Mouse (Mus musculus) spleen, postnatal 4 days (tissue): ENCODE measurements at regions not wholly inside any gene's neighbourhood (a gene's known extent, or its start where the extent isn't known, plus 50 kb on each side); places are given as distances from the start of the nearest gene placed in this dataset.
A peak's percentile ranks its signal among the peaks of the same experiment; 100 is the strongest.

Experiments used
- DNase-seq, 2 experiments: peaks; one replicate each; pipeline ENCODE4 v3.0.0; 2022; ENCODE audit warnings: low spot score in 2 of 2

DNA sequence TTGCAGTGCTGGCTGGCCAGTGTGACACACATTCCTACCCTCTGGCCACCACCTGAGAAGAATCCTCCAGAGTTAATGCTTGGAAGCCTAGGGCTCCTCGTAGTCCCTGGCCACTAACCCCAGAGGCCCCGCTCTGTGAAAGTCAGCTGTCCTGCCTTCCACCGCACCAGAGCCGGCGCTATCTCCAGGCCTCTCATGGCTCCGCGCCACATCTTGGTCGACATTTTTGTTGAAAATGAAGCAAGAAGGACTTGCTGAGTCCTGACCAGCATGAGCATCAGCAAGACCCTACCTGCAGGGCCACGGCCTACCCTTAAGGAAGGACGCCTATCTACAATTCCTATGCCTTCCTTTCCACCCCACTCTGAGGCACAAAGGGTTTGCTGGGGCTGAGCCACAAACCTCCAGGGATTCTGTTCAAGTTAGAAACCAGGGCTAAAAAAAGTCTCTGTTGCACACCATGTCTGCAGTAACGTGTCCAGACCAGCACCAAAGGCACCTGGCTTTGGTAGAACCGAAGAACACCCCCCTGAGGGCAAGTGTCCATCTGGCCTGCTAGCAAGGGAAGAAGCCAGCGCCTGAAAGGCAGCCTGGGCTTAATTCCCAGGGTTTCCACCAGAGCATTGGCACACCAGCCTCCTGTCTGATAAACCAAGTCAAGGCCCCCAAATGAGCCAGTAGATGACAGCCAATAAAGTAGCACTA, 97.5 kb upstream of the Spred2 start:
- DNase-seq: no peak

DNA sequence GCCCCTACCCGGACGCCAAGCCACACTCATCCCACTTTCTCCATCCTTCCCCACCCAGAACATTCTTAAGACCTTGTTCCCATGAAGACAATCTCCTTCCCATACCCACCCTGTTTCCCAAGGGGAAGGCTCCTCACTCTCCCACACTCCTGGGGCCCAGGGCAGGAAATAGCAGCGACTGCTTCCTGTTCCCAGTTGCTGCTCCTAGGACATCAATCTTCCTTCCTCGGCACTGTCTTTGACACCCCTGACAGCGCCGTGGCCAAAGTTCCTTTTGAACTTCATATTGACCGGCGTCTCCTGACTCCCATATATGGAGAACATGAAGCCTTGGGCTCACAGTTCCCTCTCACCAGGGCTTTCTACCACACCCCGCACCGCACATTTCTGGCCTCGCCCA, 96.2 kb upstream of the Spred2 start:
- DNase-seq: no peak

DNA sequence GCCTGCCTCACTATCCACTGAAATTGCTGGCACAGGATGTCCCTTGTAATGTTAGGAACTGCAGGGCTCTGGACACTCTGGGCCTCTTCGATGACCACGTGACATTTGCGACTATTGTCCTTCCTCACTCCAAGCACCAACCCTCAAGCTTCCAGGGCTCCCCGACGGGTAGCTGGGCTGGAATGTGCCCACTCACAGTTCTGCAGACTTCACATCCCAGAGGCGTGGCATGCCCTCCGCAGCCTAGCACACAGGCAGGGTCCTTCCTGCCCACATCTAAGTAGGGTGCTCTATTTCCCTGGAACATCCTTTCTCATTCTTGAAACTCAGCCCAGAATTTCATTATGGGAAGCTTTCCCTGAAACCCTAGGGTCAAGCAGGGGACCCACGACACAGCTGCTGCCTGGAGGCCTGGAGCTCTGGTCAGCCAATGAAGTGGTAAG, 95.2 kb upstream of the Spred2 start:
- DNase-seq: no peak

GRCm38 (mm10) chr11:19829564-19830279, 94.5 kb upstream of the Spred2 start:
- DNase-seq: no peak

- DNase-seq: peak; percentile 51 to 88
Measured at GRCm38 (mm10) chr11:19830280-19831062, 93.7 kb upstream of the Spred2 start.

DNA sequence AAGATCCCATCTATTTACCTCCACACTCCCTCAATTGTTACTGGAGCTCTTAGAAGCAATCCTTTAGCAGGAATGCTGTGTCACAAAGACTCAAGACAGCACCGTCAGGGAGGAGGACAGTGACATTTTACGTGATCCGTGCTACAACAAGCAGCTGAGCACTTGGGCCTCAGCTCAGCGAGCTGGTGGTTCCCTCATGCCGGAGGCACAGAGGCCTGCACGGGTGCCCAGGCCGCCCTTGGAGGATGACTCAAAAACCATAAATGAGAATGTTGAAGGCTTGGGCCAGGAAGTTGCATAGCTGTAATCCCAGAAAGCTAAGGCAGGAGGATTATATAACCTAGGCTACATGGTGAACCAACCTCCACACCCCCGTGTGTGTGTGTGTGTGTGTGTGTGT, 89.6 kb upstream of the Spred2 start:
- DNase-seq: no peak

DNA sequence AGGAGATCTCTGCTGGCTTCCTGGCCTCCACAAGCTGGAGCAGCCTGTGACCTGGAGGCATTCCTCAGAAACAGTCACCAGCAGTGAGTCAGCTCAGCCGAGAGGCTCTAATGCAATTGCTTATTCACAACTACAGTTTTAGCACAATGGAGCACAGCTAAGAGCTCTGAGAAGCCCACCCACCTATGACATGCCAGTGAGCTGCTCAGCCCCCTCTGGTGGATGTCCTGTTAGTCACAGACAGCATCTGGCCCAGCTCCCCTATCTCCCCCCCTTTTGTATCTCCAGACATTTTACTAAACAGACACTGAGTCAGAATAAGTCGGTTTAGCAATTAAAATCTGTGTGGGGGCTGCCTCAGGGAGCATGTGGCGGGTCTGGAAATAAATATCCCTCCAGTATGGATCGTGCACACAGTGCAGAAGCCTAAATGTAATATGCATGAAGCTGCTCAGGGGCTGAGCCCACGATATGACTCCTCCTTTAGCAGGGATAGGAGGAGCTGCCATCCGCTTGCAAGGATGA, 88.9 kb upstream of the Spred2 start:
- DNase-seq: no peak

GRCm38 (mm10) chr11:19838932-19839331, 85.2 kb upstream of the Spred2 start:
- no peak for DNase-seq

DNA sequence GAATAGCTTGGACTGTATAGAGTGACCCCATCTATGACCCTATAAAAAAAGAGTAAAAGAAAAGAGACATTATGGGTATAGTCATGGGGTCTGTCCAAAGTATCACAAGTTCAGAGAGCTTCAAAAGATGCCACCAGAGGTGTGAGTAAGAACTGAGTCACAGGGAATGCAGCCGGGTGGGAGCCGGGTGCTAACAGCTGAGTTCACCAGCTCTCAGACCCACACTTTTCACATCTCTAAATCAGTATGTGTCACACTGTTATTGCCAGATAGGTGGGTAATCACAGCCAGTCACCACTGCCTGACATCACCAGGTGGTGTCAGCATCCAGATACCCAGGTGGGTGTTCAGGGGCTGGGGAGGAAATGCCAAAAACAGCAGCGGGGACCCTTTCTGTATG, 81.1 kb upstream of the Spred2 start:
- DNase-seq: no peak

DNA sequence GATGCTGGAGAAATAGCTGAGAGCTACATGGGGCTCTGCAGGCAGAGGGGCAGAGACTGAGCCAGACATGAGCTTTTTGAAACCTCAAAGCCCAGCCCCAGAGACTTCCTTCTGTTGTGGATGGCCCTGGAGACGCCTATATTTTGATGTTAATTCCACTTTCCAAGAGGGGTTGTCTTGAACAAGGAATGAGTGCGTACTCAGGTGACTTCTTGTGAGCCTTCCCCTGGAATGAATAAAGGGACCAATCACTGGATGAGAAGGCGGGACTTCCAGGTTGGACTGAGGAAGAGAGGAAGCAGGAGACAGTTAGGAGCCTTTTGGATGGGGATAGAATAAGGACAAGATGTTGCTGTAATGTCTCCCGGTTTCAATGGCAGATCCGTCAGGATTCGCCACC, 76.3 kb upstream of the Spred2 start:
- DNase-seq: no peak

DNA sequence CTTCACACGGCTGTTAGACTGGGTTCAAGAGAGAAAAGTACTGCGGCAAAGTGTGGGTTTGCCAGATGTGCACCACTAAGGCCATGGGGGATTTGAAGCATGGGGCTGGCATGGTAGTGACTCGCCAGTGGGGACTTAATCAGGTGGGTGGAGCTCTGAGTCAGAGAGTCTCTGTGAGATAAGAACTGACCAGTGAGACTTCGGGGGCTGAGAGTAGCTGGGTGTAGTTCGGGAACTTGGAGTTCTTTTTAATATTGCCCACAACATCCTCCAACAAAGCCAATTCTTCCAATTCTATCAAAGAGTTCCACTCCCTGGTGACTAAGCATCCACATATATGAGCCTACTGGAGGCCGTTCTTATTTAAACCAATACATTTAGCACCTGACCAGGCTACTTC, 75.8 kb upstream of the Spred2 start:
- no peak for DNase-seq

DNA sequence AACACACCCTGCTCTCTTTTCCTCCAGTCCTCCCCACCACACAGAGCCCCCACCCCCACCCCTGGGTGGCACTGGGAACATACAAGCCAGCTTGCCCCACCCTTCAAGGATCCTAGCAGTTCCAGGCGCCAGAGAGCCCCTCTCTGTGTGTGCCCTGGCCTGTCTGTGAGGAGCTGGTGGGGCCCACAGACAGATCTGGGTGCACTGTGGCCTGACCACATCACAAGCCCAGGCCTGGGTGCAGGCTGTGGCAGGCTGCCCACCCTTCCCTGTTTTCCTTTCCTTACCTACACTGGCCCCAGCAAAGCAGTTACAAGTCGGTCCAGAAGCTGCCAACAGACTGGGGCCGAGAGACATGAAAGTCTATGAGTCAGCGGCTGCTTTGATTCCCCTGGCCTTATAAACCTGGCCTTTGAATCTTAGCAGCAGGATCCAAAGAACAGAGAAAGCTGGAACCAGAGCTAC, 74.8 kb upstream of the Spred2 start:
- no peak for DNase-seq

- DNase-seq: no peak
Measured at GRCm38 (mm10) chr11:19849844-19850420, 74.2 kb upstream of the Spred2 start.

GRCm38 (mm10) chr11:19851022-19851615, 73.1 kb upstream of the Spred2 start:
- no peak for DNase-seq

- no peak for DNase-seq
Measured at GRCm38 (mm10) chr11:19861596-19861995, 62.6 kb upstream of the Spred2 start.

DNA sequence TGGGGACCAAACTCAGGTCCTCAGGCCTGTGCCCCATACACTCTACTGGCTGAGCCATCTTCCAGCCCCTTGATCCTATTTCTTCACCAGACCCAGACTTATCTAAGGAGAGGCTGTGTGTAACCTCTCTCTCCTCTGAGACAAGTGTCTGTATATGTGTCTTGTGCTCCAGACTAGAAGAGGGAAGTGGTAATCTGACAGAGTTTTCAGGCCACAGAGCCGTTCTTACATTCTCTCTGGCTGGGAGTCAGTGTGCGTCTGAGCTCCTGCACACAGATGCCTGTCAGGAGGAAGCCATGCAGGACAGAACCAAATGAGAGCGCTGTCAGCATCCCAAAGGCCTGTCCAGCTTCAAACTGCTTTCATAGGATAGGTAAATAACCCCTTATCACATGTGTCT, 60.8 kb upstream of the Spred2 start:
- DNase-seq: no peak

DNA sequence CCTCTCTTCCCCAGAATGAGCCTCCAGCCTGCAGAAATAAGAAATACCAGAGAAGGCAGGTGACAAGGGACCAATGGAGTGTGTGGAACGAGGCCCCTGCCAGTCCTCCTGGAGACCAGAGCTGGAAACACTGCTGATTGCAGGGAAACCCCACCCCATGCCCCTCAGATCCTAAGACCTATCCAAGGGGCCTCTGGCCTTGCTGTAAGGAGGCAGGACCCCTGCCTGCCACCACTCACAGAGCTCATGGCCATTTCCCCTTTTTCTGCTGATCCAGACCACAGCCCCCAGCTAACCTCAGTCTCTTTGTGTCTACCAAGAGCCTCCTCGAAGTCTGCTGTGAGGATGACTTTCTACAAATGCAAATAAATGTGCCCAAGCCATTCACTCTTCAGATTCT, 57.9 kb upstream of the Spred2 start:
- no peak for DNase-seq

DNA sequence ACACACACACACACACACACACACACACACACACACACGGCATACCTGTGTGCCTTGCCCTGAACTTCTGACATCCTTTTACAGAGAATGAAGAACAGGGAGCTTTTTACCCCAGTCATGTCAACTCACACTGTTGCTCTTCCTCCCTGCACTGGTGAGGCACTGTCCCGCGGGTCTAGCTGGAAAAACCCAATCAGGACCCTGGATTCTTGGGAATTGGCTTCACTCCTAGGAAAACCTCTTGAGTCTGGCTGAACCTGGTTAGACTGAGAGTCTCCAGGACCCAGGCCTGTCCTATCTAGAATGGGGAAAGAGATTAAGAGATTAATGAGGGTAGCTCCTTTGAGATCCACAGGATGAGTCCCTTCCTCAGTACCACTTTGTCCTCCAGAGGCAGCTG, 54.5 kb upstream of the Spred2 start:
- no peak for DNase-seq

DNA sequence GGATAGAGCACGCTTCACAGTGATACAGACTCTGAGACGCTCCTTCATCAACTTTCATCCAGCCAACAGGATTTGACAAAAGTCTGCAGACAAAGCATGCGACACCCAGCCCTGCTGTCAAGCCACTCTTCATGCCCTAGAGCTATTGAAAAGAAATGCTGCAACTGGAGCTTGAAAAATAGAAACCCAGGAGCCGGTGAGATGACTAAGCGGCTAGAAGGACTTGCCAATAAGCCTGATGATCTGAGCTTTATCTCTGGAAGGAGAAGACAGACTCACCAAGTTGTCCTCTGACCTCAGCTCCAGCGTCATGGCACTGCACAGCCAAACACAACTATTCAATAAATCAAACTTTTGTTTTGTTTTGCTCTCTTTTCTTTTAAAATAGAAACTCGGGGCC, 54.0 kb upstream of the Spred2 start:
- DNase-seq: no peak

DNA sequence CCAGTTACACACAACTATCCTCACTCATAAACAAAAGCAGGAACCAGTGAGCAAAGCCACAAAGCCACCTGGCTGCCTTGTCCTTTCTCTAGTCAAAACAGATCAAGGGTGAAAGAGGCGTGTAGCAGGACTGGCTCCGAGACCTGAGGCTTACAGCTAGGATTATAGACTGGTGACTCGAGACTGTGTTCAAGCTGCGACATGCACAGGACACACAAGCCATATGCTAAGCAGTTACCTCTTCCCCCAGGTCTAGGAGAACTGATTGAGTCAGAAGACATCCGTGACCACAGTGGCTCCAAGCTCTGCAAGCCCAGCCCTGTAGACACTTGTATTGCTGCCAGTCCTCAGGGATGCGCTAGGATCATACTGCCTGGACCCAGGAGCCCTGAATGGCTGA, 50.4 kb upstream of the Spred2 start:
- no peak for DNase-seq
